Mouse (Mus musculus) layer of hippocampus, adult 11-12 months (tissue): ENCODE results near the gene Ldha.
"Not testable (repeated sequence)": the region's sequence is repeated elsewhere in the genome, so short reads cannot be mapped to it uniquely, and the experiment has no call there.

ENCODE experiments used
- DNase-seq: peaks from one replicate; pipeline ENCODE4 v3.0.0; 2022; ENCODE audit warnings: low spot score

The Ldha gene

GRCm38 (mm10) chr7:46880992-46881391 is 39.7 kb downstream of the Ldha start:
- no peak for DNase-seq

DNA sequence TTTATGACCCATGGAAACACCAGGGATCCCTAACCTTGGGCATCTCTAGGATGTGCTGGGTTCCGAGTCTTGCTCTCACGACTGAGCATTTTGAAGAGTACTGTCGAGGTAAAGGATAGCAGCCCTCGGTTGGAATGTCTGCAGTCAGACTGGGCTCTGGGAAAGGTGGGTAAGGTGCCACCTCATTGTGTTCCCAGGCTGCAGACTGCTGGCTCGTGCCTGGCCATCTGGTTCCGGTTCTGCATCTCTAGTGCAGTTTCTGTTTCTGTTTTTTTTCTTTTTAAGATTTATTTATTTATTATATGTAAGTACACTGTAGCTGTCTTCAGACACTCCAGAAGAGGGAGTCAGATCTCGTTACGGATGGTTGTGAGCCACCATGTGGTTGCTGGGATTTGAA is 40.7 kb downstream of the Ldha start:
- not testable (repeated sequence) for DNase-seq

DNA sequence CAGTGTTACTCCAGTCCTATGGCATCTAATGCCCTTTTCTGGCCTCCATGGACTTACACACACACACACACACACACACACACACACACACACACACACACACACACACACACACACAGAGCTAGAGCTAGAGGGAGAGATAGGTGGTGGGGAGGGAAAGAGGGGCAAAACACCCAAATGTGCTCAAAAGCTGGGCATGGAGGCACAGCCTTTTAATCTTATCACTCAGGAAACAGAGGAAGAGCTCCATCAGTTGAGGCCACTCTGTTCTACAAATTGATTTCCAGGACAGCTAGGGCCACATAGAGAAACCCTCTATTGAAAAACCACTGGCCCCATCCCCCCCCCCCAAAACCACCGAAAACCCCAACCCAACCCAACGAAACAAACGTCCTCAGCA is 42.0 kb downstream of the Ldha start:
- DNase-seq = no peak

GRCm38 (mm10) chr7:46895511-46895910 is 54.2 kb downstream of the Ldha start:
- no peak for DNase-seq

DNA sequence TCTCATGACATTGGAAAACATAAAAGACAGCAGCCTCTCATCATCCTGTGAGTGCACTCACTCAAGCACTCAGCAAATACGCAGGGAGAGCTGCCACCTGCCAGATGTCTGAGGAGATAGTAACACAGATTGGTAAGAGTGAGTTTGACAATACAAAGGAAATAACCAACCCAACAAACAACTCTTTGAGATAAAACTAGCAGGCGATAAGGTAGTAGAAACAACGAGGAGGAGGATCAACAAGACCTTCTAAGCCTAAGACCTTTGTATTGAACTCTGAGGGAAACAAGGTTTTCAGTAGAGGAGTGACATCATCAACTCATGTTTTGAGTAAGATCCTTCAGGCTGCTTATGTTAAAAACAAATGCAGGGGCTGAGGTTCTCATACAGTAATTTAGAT is 58.1 kb downstream of the Ldha start:
- DNase-seq = no peak
